Mouse (Mus musculus) myocyte (in vitro differentiated cells): ENCODE data around the gene Grm8.

Experiments
- E2F4 ChIP-seq: IDR thresholded peaks from one replicate; pipeline ENCODE4 v1.6.1; 2011; ENCODE audit warnings: mild to moderate bottlenecking, control low read depth, moderate library complexity; ENCODE audit not compliant: insufficient read depth
- MAX ChIP-seq: IDR thresholded peaks from one replicate; pipeline ENCODE4 v1.6.1; 2011; ENCODE audit warnings: low read depth, mild to moderate bottlenecking, control low read depth
- MYOG ChIP-seq, 3 experiments: IDR thresholded peaks; one replicate each; pipeline ENCODE4 v1.6.1; 2011; ENCODE audit warnings: control low read depth in 2 of 3, low read depth in 2 of 3, mild to moderate bottlenecking in 2 of 3; ENCODE audit not compliant: insufficient read length in 2 of 3, control insufficient read depth in 1 of 3, insufficient read depth in 1 of 3
- POLR2A ChIP-seq: IDR thresholded peaks from one replicate; pipeline ENCODE4 v1.6.1; 2011; ENCODE audit warnings: low read depth, mild to moderate bottlenecking, control low read depth, moderate library complexity; ENCODE audit not compliant: insufficient read length
- SRF ChIP-seq: IDR thresholded peaks from one replicate; pipeline ENCODE4 v1.6.1; 2011; ENCODE audit warnings: low read depth; ENCODE audit not compliant: control insufficient read depth, insufficient read length
- USF1 ChIP-seq: IDR thresholded peaks from one replicate; pipeline ENCODE4 v1.6.1; 2011; ENCODE audit warnings: low read depth, mild to moderate bottlenecking, control low read depth, moderate library complexity

GRCm38 (mm10) chr6:27956278-27956857 is 178.6 kb downstream of the Grm8 start:
- TF ChIP-seq E2F4 (no peak), USF1 (no peak), MAX (no peak), POLR2A (no peak), MYOG (IDR thresholded peaks at IDR 0.05; ENCODE audit: control insufficient read depth in 1 of 3, insufficient read depth in 1 of 3, insufficient read length in 2 of 3, low read depth in 2 of 3) (no peak), SRF (no peak)
